Mouse (Mus musculus) cortical plate, adult 2 months (tissue): ENCODE results near the gene Myl7. TPM values are rescaled to one million over a fixed set of nuclear protein-coding genes. Genes with fewer than 3 reads are reported as not detected.

ENCODE experiments used
- H3K27ac ChIP-seq: fragments of 200-500 bp; 2 replicates; pipeline ENCODE4 v1.5.1; 2012; ENCODE audit warnings: low read length, control low read depth, inconsistent platforms; ENCODE audit not compliant: insufficient read depth
- H3K4me1 ChIP-seq: fragments of 200-500 bp; 2 replicates; pipeline ENCODE4 v1.6.1; 2011; ENCODE audit warnings: low read length; ENCODE audit not compliant: control insufficient read depth, insufficient read depth
- H3K4me3 ChIP-seq: fragments of 200-500 bp; 2 replicates; pipeline ENCODE4 v1.5.1; 2011; ENCODE audit warnings: mild to moderate bottlenecking, low read length, control low read depth; ENCODE audit not compliant: insufficient read depth
- CTCF ChIP-seq: fragments of 200-500 bp; IDR thresholded peaks from 2 replicates; pipeline ENCODE4 v1.5.1; 2011; ENCODE audit warnings: mild to moderate bottlenecking, control low read depth, low read length; ENCODE audit not compliant: insufficient read depth; ENCODE audit errors: extremely low read depth
- POLR2A ChIP-seq: fragments of 200-500 bp; IDR thresholded peaks from 2 replicates; pipeline ENCODE4 v1.6.1; 2011; ENCODE audit warnings: mild to moderate bottlenecking, low read length, control low read depth; ENCODE audit not compliant: insufficient read depth; ENCODE audit errors: extremely low read depth
- polyA plus RNA-seq: library from polyadenylated mRNA; depleted of rRNA; stranded (reverse); fragments of >200 nt; gene quantifications from 2 replicates; pipeline ENCODE4 v1.2.3, GENCODE M21; 2012

The Myl7 gene
- polyA plus RNA-seq, 1 experiment, result not detected

DNA sequence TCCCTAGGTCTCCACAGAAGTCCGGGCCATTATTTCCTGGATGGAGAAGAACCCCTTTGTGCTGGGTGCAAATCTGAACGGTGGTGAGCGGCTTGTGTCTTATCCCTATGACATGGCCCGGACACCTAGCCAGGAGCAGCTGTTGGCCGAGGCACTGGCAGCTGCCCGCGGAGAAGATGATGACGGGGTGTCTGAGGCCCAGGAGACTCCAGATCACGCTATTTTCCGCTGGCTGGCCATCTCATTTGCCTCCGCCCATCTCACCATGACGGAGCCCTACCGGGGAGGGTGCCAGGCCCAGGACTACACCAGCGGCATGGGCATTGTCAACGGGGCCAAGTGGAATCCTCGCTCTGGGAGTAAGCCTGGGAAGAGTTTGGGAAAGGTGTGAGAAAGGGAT, 28.5 kb downstream of the Myl7 start:
- Histone ChIP-seq H3K4me3 (no peak overlapping the region), H3K27ac (no peak overlapping the region), H3K4me1 (no peaks in the 10 kb centered on the region)
- no peak for TF ChIP-seq CTCF
- TF ChIP-seq POLR2A, result no peak

DNA sequence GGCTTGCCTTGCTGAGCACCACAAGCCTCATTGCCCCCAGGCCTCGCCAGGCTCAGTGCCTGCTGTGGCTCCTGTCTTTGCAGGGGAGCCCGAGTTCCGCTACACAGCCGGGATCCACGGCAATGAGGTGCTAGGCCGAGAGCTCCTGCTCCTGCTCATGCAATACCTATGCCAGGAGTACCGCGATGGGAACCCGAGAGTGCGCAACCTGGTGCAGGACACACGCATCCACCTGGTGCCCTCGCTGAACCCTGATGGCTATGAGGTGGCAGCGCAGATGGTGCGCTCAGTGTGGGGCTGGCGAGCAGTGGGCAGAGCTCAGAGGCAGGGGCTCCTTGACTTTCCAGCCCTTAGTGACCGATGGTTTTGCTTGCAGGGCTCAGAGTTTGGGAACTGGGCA, 29.3 kb downstream of the Myl7 start:
- no peak overlapping the region for H3K27ac ChIP-seq
- H3K4me1 ChIP-seq, result no peaks in the 10 kb centered on the region
- TF ChIP-seq CTCF (no peak), POLR2A (no peak)
- no peak overlapping the region for H3K4me3 ChIP-seq

DNA sequence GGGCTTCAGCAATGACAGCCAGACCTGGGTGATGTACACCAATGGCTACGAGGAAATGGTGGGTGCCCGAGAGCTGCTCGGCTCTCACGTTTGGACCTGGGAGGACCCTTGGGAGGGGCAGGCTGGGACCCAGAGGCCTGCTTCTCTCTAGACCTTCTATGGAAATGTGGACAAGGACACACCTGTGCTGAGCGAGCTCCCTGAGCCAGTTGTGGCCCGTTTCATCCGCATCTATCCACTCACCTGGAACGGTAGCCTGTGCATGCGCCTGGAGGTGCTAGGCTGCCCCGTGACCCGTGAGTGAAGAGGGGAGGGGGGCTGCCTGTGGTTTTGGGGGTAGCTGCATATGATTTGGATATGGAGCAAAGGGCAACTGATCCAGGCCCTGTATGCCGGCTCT, 30.3 kb downstream of the Myl7 start:
- TF ChIP-seq POLR2A, result no peak
- Histone ChIP-seq H3K4me3 (no peak overlapping the region), H3K4me1 (no peaks in the 10 kb centered on the region)

DNA sequence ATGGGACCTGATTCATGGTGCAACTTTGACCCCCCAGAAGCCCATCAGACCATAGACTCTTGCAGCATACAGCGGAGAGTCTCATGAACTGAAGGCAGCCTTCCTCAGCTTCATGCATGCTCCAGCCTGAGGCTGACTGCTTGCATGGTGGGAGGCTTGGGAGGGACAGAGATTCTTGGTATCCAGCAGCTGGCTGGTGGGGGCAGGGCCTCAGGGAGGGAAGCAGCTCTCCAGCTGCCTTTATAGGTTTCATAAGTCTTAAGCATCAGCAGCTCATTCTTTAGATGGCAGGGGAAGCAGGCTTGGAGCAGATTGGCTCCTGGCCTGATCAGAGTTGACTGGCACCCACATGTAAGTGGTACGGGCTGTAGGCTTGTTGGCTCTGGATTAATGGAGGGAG, 31.4 kb downstream of the Myl7 start:
- Histone ChIP-seq H3K4me1 (no peaks in the 10 kb centered on the region), H3K4me3 (no peak overlapping the region), H3K27ac (no peak overlapping the region)
- no peak for TF ChIP-seq CTCF
- TF ChIP-seq POLR2A, result no peak

More for the DNA sequence above, 30.3 kb downstream of the Myl7 start:
- H3K27ac ChIP-seq, result no peak overlapping the region

DNA sequence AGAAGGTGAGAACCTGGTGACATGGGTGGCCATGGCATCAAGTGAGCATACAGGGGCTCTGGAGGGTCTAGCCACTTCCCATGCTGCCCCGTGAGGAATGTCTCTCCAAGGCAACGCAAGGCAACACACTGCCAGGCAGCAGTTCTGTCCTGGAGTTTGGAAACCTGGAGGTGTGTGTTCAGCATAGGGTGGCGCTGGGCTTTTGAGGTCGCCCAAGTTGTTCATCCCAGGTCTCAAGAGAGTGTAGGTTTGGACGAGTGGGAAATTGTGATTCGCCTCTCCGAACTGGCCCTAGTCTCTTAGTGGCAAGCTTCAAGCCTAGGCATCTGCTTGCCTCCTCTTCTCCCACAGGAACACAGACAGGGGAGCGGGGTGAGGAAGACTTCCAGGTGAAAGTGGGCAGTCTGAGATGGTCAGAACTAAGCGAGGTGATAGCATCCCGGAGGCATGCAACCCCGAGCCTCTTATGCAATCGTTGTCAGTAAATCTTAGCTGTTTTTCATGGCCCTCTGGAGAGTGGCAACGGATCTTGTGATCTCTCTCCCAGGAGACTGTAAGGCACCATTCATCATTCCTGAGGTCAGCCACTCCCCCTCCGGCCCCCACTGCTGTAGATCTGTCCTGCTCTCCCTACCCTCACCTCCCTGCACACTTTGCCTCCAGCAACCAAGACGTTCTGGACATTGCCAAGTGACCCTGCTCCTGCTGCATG, 36.0 kb downstream of the Myl7 start:
- TF ChIP-seq POLR2A (no peak), CTCF (no peak)
- no peaks in the 10 kb centered on the region for H3K4me1 ChIP-seq
- H3K27ac ChIP-seq, result no peak overlapping the region
- H3K4me3 ChIP-seq, result no peak overlapping the region

DNA sequence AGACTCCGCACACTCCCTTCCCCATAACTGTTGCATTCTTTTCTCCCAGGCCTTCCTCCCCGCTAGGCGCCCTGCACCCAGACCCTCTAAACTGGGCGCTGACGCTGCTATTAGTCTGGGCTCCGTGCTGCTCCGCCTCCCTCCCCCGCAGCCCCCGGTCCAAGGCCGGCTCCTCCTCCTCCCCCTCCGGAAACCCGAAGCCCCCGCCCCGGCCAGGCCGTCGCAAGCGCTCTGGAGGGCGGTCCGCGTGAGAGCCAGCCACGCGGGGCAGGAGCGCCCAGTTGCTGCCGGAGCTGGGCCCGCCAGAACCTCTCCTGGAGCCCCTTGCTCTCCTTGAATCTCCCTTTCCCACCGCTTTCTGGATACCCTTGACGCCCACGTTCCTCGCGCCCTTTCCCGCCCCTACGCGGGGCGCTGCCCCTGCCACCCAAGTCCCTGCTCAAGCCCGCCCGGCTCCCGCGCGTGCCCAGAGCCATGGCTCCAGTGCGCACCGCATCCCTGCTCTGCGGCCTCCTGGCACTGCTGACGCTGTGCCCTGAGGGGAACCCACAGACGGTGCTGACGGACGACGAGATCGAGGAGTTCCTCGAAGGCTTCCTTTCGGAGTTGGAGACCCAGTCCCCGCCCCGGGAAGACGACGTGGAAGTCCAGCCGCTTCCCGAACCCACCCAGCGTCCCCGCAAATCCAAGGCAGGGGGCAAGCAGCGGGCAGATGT, 36.7 kb downstream of the Myl7 start, which contains the start of gene Aebp1:
Gene Aebp1 (plus strand): TSS at position 270 of the 716 bp plus-strand sequence.
- no peak within 1 kb of the TSS for H3K4me3 ChIP-seq
- TF ChIP-seq POLR2A (no peak), CTCF (no peak)
- H3K4me1 ChIP-seq, result no peaks in the 10 kb centered on the region
- H3K27ac ChIP-seq, result no peak within 1 kb of the TSS

DNA sequence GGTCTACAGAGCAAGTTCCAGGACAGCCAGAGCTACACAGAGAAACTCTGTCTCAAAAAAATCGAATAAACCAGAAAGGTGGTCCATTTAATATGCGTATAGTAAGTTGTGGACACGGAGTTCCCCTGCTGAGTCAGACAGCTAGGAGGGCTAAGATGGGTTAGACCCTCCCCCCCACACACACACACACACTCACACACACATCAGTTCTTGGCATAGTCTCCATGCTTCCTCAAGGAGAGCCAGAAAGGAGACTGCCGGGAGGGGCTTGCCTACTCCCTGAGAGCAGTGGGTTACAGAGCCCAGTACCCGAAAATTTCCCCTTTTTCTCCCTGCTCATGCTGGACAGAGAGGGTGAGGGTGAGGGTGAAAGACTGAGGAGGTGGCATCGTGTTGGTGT, 37.9 kb downstream of the Myl7 start:
- H3K4me3 ChIP-seq, result no peak overlapping the region
- no peak overlapping the region for H3K27ac ChIP-seq
- no peak for TF ChIP-seq CTCF
- TF ChIP-seq POLR2A, result no peak
- H3K4me1 ChIP-seq, result no peaks in the 10 kb centered on the region

DNA sequence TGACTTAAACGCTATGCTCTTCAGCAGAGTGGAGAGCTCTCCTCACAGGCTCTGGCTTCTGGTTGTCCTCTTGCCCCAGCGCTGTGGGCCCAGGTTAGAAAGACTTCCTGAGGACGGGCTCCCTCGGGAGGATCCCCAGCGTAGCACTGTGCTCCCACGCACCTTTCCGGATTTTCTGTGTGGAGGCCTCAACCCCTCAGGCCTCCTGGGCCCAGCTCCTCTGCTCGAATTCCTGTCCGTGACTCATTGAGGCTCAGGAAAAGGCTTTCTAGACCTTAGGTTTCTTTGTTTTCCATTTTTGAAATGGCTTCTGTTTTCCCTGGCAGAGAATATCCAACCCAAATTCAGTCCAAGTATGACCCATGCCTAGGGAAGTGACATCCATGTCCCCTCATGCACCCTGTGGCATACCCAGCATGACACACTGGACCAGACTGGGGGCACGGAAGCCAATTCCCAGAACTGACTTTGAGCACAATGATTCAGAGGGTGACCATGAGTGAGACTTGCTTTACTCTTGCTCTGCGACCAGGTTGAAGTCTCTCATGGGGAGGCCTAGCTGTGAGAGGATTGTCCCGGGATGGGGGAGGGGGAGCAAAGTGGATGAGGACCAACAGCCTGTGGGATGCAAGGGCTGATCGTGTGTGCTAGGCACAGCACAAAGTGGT, 38.6 kb downstream of the Myl7 start:
- Histone ChIP-seq H3K4me3 (no peak overlapping the region), H3K27ac (no peak overlapping the region), H3K4me1 (no peaks in the 10 kb centered on the region)
- TF ChIP-seq POLR2A, result no peak

DNA sequence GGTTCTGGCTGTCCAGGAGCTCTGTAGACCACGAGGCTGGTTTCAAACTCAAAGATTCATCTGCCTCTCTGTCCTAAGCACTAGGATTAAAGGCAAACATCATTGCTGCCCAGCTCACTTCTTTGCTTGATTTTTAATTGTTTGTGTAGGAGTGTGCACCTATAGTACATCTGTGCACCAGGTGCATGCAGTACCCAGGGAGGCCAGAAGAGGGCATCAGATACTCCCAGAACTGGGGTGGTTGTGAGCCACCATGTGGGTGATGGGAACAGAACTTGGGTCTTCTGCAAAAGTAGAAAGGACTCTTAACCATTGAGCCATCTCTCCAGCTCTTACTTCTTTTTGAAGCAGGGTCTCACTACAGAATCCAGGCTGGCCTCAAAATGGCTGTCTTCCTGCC, 39.9 kb downstream of the Myl7 start:
- Histone ChIP-seq H3K27ac (no peak overlapping the region), H3K4me3 (no peak overlapping the region), H3K4me1 (no peaks in the 10 kb centered on the region)
- no peak for TF ChIP-seq CTCF
- TF ChIP-seq POLR2A, result no peak

DNA sequence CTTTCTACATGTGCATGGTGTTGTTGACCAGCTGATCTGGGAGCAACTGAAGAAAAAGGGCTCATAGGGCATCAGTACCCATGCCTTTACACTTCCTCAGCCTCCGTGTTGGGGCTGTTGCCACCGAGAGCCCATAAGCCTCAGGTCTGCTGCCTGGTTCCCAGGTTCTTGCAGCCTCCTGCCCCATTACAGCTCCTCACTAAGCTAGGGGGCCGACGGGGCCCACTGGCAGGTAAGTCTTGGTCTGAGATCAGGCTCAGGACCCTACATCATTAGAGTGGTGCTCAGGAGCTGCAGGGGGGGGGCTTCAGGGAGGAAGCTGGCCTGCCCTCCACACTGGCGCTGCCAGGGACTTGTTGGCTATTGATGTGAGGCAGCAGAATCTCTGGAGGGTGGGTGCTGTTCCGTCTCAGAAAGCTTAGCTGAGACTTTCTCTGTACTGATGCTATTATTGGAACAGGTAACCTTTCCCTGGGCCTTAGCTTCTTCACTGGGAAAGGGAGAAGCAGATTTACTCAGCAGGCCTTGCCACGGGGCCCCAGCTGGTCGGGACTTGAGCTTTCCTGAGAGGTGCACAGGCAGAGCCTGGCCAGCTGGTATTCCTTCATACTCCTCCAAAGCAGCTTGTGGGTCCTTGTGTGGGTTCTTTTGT, 42.0 kb downstream of the Myl7 start:
- H3K4me3 ChIP-seq, result no peak overlapping the region
- H3K27ac ChIP-seq, result peak overlapping the region; percentile 41
- H3K4me1 ChIP-seq, result no peaks in the 10 kb centered on the region
- TF ChIP-seq CTCF (no peak), POLR2A (no peak)
